Mouse (Mus musculus) midbrain, postnatal 0 days (tissue): Measurements from ENCODE around the gene Gm10382. TPM values are rescaled to one million over a fixed set of nuclear protein-coding genes. Genes with fewer than 3 reads are reported as not detected.
A peak's percentile ranks its signal among the peaks of the same experiment; 100 is the strongest.

Source experiments
- ATAC-seq: fragments of 200-750 bp; cut with Nextera tagmentation; 2 replicates; pipeline ENCODE4 v1.8.0; 2017; ENCODE audit warnings: moderate number of reproducible peaks, mild to moderate bottlenecking, moderate TSS enrichment, moderate library complexity; ENCODE audit not compliant: low FRiP score
- DNase-seq: peaks from one replicate; pipeline ENCODE4 v3.0.0-alpha.2; 2015; ENCODE audit warnings: low spot score
- H3K27ac ChIP-seq: fragments of 300-500 bp; sonication (generic); 2 replicates; pipeline ENCODE4 v1.5.1; 2014; ENCODE audit warnings: low read depth, mild to moderate bottlenecking, low read length, mixed read lengths
- H3K27me3 ChIP-seq: fragments of 300-500 bp; sonication (generic); 2 replicates; pipeline ENCODE4 v1.6.1; 2014; ENCODE audit warnings: low read length, control low read depth, mixed read lengths; ENCODE audit not compliant: insufficient read depth
- H3K36me3 ChIP-seq: fragments of 300-500 bp; sonication (generic); 2 replicates; pipeline ENCODE4 v1.6.1; 2014; ENCODE audit warnings: low read length, control low read depth, mixed read lengths; ENCODE audit not compliant: insufficient read depth
- H3K4me1 ChIP-seq: fragments of 300-500 bp; sonication (generic); 2 replicates; pipeline ENCODE4 v1.6.1; 2014; ENCODE audit warnings: mild to moderate bottlenecking, control low read depth, antibody characterized with exemption, low read length, mixed read lengths; ENCODE audit not compliant: insufficient read depth
- H3K4me2 ChIP-seq: fragments of 300-500 bp; sonication (generic); 2 replicates; pipeline ENCODE4 v1.6.1; 2014; ENCODE audit warnings: low read depth, mild to moderate bottlenecking, low read length, mixed read lengths; ENCODE audit not compliant: poor library complexity, severe bottlenecking
- H3K4me3 ChIP-seq: fragments of 300-500 bp; sonication (generic); 2 replicates; pipeline ENCODE4 v1.5.1; 2014; ENCODE audit warnings: low read depth, mild to moderate bottlenecking, low read length, moderate library complexity
- H3K9ac ChIP-seq: fragments of 300-500 bp; sonication (generic); replicated peaks from 2 replicates; pipeline ENCODE4 v1.6.1; 2014; ENCODE audit warnings: mild to moderate bottlenecking, low read length, moderate library complexity, mixed read lengths; ENCODE audit not compliant: poor library complexity, severe bottlenecking
- H3K9me3 ChIP-seq: fragments of 300-500 bp; sonication (generic); 2 replicates; pipeline ENCODE4 v1.6.1; 2016; ENCODE audit warnings: low read length, control low read depth
- CTCF ChIP-seq: IDR thresholded peaks from 2 replicates; pipeline ENCODE4 v1.5.1; 2016; ENCODE audit warnings: antibody characterized with exemption, mild to moderate bottlenecking
- WGBS: fragments of 180-500 bp; shearing (Covaris S2); extraction: QIAGEN DNeasy Blood & Tissue Kit; methylation state at CpG from one replicate; pipeline ENCODE4 v1.1.7; 2014; 5-methylcytosine and 5-hydroxymethylcytosine counted together
- polyA plus RNA-seq: library from polyadenylated mRNA; unstranded; fragments of >200 nt; fragmentation: Nextera tagmentation; extraction: Ambion mirVana; gene quantifications from 2 replicates; pipeline ENCODE4 v1.2.1, GENCODE M21; 2015
- total RNA-seq: library from RNA; depleted of rRNA; stranded (reverse); fragments of >200 nt; gene quantifications from 2 replicates; pipeline ENCODE4 v1.2.3, GENCODE M21; 2014

Gene Gm10382
- total and polyA plus RNA-seq, 2 experiments from 2014 or later: 0.83 TPM; not detected in 1

DNA sequence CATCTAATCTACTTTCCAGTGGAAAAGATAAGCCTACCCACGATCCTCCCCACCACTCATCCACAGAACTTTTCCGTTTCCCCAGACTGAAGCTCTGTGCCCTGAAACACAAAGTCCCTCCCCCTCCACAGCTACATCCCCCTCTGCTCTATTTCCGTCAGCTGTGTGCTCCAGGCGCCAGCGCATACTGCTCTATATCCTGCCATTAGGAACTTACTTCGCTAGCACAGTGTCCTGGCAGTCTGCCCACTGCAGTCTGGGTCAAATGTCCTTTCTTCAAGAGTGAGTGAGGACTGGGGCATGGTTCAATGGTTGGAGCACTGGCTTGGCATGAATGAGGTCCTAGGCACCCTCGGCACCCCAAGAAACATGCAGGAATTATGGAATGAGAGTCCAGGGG, 25.2 kb upstream of the Gm10382 start:
- 80% methylated on average over 7 of the region's 7 CpGs for WGBS
- Histone ChIP-seq H3K27ac (no peak overlapping the region), H3K9me3 (no peaks in the 10 kb centered on the region), H3K36me3 (no peaks in the 10 kb centered on the region), H3K4me3 (no peak overlapping the region), H3K9ac (no peak overlapping the region), H3K4me1 (no peaks in the 10 kb centered on the region), H3K27me3 (no peaks in the 10 kb centered on the region), H3K4me2 (no peak overlapping the region)
- DNase-seq: no peak
- no peak for TF ChIP-seq CTCF
- no peak for ATAC-seq

DNA sequence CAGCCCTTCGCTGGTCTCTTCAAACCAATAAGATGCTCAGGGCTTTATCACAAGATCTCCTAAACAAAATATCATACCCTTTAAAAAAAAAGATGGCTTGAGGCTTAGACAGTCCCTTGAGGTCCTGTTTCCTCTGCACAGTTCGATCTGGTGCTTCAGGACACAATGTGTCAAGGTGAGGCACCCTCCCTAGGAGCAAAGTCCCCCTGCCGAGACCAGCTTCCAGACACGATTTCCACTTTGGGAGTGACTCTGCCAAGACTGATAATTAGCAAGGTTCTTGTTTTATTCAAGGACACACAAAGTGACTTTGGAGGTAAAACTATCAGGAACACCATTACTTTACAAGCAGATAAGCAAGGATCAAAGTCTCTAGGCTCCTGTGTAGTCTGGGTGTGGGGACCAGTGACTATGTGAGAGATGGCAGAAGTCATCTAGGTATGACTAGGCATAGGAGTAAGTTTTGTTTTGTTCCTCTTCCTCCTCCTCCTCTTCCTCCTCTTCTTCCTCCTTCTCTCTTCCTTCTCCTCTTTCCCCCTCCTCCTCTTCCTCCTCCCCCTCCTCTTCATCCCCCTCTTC, 24.2 kb upstream of the Gm10382 start:
- DNase-seq (no peak), ATAC-seq (no peak)
- Histone ChIP-seq H3K27me3 (no peaks in the 10 kb centered on the region), H3K27ac (no peak overlapping the region), H3K36me3 (no peaks in the 10 kb centered on the region), H3K4me1 (no peaks in the 10 kb centered on the region), H3K4me2 (no peak overlapping the region), H3K4me3 (no peak overlapping the region), H3K9me3 (no peaks in the 10 kb centered on the region), H3K9ac (no peak overlapping the region)
- WGBS: 76% methylated on average over 4 of the region's 4 CpGs
- no peak for TF ChIP-seq CTCF

DNA sequence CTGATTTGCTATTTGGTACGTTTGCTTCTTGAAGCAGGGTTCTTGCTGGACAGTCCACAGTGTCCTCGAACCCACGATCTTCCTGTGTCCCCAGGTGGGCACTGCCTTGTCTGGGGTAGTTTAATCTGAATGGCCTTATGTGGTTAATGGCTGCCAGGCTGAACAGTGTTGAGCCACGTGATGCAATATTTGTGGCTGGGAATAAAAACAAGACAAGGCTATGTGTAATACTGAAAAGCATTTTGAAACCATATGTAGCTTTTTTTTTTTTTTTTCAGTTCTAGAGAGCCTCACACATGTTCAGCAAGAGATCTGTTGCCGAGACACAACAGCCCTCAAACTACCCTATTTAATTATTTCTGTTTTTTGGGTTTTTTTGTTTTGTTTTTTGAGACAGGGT, 21.0 kb upstream of the Gm10382 start:
- WGBS: 73% methylated on average over 5 of the region's 5 CpGs
- Histone ChIP-seq H3K27me3 (no peaks in the 10 kb centered on the region), H3K27ac (no peak overlapping the region), H3K36me3 (no peaks in the 10 kb centered on the region), H3K4me1 (no peaks in the 10 kb centered on the region), H3K9ac (no peak overlapping the region), H3K4me2 (no peak overlapping the region), H3K9me3 (no peaks in the 10 kb centered on the region), H3K4me3 (no peak overlapping the region)
- DNase-seq (no peak), ATAC-seq (no peak)
- TF ChIP-seq CTCF: no peak

GRCm38 (mm10) chr5:125368568-125368967, 20.6 kb upstream of the Gm10382 start:
- no peaks in the 10 kb centered on the region for H3K27me3 ChIP-seq
- no peaks in the 10 kb centered on the region for H3K36me3 ChIP-seq
- no peaks in the 10 kb centered on the region for H3K9me3 ChIP-seq
- no peak overlapping the region for H3K27ac ChIP-seq
- no peak overlapping the region for H3K4me2 ChIP-seq
- no peaks in the 10 kb centered on the region for H3K4me1 ChIP-seq
- DNase-seq (peak; percentile 84), ATAC-seq (no peak)
- WGBS: 2% methylated on average over 4 of the region's 4 CpGs
- H3K4me3 ChIP-seq: no peak overlapping the region
- H3K9ac ChIP-seq: no peak overlapping the region
- peak; percentile 90 for TF ChIP-seq CTCF

GRCm38 (mm10) chr5:125370950-125371693, 18.0 kb upstream of the Gm10382 start:
- no peaks in the 10 kb centered on the region for H3K36me3 ChIP-seq
- H3K4me3 ChIP-seq: no peak overlapping the region
- WGBS: 78% methylated on average over 7 of the region's 7 CpGs

GRCm38 (mm10) chr5:125372027-125372426, 17.1 kb upstream of the Gm10382 start:
- Histone ChIP-seq H3K9me3 (no peaks in the 10 kb centered on the region), H3K4me3 (no peak overlapping the region), H3K27ac (no peak overlapping the region), H3K9ac (no peak overlapping the region), H3K4me1 (no peaks in the 10 kb centered on the region), H3K4me2 (no peak overlapping the region), H3K27me3 (no peaks in the 10 kb centered on the region), H3K36me3 (no peaks in the 10 kb centered on the region)
- 93% methylated on average over 4 of the region's 4 CpGs for WGBS
- TF ChIP-seq CTCF: no peak
- DNase-seq (no peak), ATAC-seq (no peak)

More at GRCm38 (mm10) chr5:125370950-125371693, 18.0 kb upstream of the Gm10382 start:
- no peak overlapping the region for H3K9ac ChIP-seq
- H3K27ac ChIP-seq: no peak overlapping the region
- no peaks in the 10 kb centered on the region for H3K27me3 ChIP-seq
- TF ChIP-seq CTCF: peak; percentile 13; the same call in 1 of the 2 replicates
- H3K9me3 ChIP-seq: no peaks in the 10 kb centered on the region
- no peaks in the 10 kb centered on the region for H3K4me1 ChIP-seq
- no peak for DNase-seq
- H3K4me2 ChIP-seq: no peak overlapping the region
- no peak for ATAC-seq
